Mouse (Mus musculus): ENCODE measurements at regions not wholly inside any gene's neighbourhood (a gene's known extent, or its start where the extent isn't known, plus 50 kb on each side); places are given as distances from the start of the nearest gene placed in this dataset.
A peak's percentile ranks its signal among the peaks of the same experiment; 100 is the strongest.
"Not testable (repeated sequence)": the region's sequence is repeated elsewhere in the genome, so short reads cannot be mapped to it uniquely, and the experiment has no call there.

DNA sequence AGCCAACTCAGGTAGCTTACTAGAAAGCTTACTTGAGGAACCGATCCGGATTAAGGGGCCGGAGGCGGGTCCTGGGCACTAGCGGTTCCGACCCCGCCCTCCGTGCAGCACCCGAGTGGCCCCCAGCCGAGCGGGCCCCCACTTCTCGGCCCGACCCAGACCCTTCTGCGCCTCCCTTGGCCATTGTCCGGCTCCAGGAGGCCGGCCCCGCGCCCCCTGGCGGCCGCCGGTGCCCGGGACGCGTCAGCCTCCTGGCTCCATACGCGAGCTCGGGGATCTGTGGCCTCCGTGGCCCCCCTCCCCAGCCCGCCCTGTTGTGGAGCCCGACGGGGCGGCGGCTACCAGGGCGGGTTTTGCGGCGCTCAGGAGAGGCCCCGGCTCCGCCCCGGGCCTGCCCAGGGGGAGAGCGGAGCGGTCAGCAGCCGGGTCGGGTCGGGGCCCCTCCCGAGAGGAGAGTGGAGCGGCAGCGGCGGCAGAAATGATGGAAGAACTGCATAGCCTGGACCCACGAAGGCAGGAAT, 94.3 kb upstream of the Zfp986 start:
- peak; percentile 10 for DNase-seq (ENCODE audit: low spot score)

DNA sequence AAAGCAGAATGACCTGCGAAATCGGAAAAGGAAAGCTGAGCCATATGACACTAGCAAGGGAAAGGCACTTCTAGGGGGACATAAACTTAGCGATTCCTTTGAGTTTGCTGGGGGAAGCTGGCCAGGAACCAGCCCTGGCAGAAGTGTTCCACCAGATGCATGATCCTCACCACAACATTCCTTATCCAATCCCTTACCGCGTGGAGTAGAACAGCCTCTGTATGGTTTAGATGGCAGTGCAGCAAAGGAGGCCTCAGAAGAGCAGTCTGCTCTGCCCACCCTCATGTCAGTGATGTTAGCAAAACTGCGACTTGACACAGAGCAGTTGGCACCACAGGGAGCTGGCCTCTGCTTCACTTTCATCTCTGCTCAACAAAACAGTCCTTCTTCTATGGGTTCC, 93.7 kb upstream of the Zfp986 start:
- DNase-seq (ENCODE audit: low spot score), result not testable (repeated sequence)

DNA sequence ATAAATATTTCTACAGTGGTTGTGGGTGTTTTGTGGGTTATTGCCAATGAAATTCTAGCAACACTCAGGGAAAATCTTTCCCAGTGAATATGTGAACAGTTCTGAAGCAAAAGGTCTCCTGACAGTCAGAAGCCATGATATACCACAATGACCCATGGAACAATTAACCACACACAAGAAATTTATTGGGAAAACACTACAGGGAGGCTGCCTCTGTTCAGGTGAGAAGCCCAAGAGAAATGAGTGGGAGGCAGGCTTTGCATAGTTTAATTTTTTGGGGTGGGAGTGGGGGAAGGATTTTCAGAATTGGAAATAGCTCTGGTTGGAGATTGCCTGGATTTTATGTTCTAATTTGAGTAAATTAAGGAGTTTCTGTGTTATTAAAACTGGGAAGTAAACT, 92.1 kb upstream of the Zfp986 start:
- not testable (repeated sequence) for DNase-seq (ENCODE audit: low spot score)

DNA sequence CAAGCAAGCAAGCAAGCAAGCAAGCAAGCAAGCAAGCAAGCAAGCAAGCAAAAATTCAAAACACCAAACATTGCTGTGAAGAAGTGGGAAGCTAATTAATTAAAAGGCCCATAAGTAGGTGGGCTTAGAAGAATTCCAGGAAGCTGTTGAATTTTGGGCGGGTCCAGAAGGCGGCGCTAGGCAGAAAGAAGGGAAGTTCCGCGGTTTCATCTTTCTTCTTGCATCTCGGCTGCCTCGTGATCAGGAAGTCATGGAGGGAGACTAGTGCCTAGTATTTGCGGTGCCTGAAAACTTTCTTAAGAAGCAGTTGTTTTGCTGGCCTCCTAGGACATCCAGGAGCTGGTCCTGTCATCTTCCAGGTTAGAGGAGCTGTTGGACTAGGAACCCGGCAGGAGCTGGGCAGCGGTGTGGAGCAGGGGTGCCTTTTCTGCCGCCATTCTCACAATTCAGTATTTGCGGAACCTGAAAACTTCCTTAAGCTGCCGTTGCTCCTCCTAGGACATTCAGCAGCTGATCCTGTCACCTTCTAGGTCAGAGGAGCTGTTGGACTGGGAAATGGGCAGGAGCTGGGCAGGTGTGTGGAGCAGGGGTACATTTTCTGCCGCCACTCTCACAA, 87.2 kb upstream of the Zfp986 start:
- not testable (repeated sequence) for DNase-seq (ENCODE audit: low spot score)

DNA sequence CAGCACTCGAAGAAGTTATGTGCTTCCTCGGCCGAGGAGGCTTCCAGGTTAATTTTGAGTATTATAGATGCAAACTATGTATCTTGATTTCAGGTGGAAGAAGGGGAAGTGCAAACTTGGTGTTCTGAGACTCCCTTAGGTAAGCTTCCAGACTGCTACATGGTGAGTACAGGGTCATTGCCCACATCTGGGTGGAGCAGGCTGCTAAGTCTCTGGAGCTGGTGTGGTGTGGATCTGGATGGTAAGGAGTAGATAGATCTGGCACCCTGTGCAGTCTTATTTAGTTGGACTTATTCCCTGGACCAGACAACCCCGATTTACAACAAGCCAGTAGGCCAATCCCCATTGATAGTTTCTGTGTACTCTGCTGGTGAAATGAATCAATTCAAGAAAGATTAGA, 53.9 kb upstream of the Zfp986 start:
- DNase-seq (ENCODE audit: low spot score), result not testable (repeated sequence)
